Mouse (Mus musculus): ENCODE results near the gene Fabp7. TPM values are rescaled to one million over a fixed set of nuclear protein-coding genes. Genes with fewer than 3 reads are reported as not detected.
A peak's percentile ranks its signal among the peaks of the same experiment; 100 is the strongest.

The Fabp7 gene
- polyA plus RNA-seq (2015; fragmentation: Nextera tagmentation; extraction: Ambion mirVana): 13.0 and 14.6 TPM in 2 replicates

- 30% methylated on average over 7 of the region's 7 CpGs for WGBS
- Histone ChIP-seq H3K4me2 (peak within 1 kb of the TSS; percentile 28), H3K27me3 (no peaks in the 10 kb centered on the region), H3K36me3 (no peaks in the 10 kb centered on the region), H3K9ac (no peak within 1 kb of the TSS), H3K9me3 (replicated peaks) (no peaks in the 10 kb centered on the region), H3K4me3 (no peak within 1 kb of the TSS; the same call in 1 of the 2 replicates), H3K4me1 (replicated peaks) (no peaks in the 10 kb centered on the region; the same call in 1 of the 2 replicates), H3K27ac (no peak within 1 kb of the TSS)
- ATAC-seq (replicated peaks; ENCODE audit: insufficient number of reproducible peaks, insufficient read depth, low FRiP score, low read depth): no peak
These were observed at the start of gene Fabp7 for GRCm38 (mm10) chr10:57784876-57785150. Fabp7 (plus strand) TSS chr10:57784881.

GRCm38 (mm10) chr10:57740733-57741132 is 43.9 kb upstream of the Fabp7 start:
- no peaks in the 10 kb centered on the region for H3K9me3 ChIP-seq (replicated peaks)

GRCm38 (mm10) chr10:57741351-57741750 is 43.3 kb upstream of the Fabp7 start:
- no peaks in the 10 kb centered on the region for H3K36me3 ChIP-seq
- H3K27ac ChIP-seq: no peak overlapping the region
- ATAC-seq (replicated peaks; ENCODE audit: insufficient number of reproducible peaks, insufficient read depth, low FRiP score, low read depth): no peak
- no peak overlapping the region for H3K9ac ChIP-seq
- H3K4me2 ChIP-seq: no peak overlapping the region
- 0 out of 2 replicates have a peak, but pooled peaks cover under 1% of the 10 kb centered on the region for H3K4me1 ChIP-seq (replicated peaks)
- H3K9me3 ChIP-seq (replicated peaks): no peaks in the 10 kb centered on the region
- H3K4me3 ChIP-seq: no peak overlapping the region
- H3K27me3 ChIP-seq: no peaks in the 10 kb centered on the region
- 50% methylated on average over 2 of the region's 2 CpGs for WGBS

More at GRCm38 (mm10) chr10:57740733-57741132, 43.9 kb upstream of the Fabp7 start:
- Histone ChIP-seq H3K27me3 (no peaks in the 10 kb centered on the region), H3K36me3 (no peaks in the 10 kb centered on the region), H3K4me3 (no peak overlapping the region), H3K9ac (no peak overlapping the region), H3K27ac (no peak overlapping the region), H3K4me1 (replicated peaks) (no peaks in the 10 kb centered on the region), H3K4me2 (no peak overlapping the region)
- ATAC-seq (replicated peaks; ENCODE audit: insufficient number of reproducible peaks, insufficient read depth, low FRiP score, low read depth): no peak
- WGBS: 75% methylated on average over 4 of the region's 4 CpGs

GRCm38 (mm10) chr10:57743045-57743444 is 41.6 kb upstream of the Fabp7 start:
- H3K27me3 ChIP-seq: no peaks in the 10 kb centered on the region
- no peaks in the 10 kb centered on the region for H3K36me3 ChIP-seq
- no peaks in the 10 kb centered on the region for H3K9me3 ChIP-seq (replicated peaks)
- H3K4me1 ChIP-seq (replicated peaks): 0 out of 2 replicates have a peak, but pooled peaks cover 2% of the 10 kb centered on the region
- no peak overlapping the region for H3K9ac ChIP-seq
- H3K4me3 ChIP-seq: no peak overlapping the region
- no peak overlapping the region for H3K4me2 ChIP-seq
- WGBS: 68% methylated on average over 7 of the region's 7 CpGs
- H3K27ac ChIP-seq: no peak overlapping the region
- ATAC-seq (replicated peaks; ENCODE audit: insufficient number of reproducible peaks, insufficient read depth, low FRiP score, low read depth): no peak

- no peak for ATAC-seq (replicated peaks; ENCODE audit: insufficient number of reproducible peaks, insufficient read depth, low FRiP score, low read depth)
- H3K36me3 ChIP-seq: no peaks in the 10 kb centered on the region
These were observed 41.1 kb upstream of the Fabp7 start for GRCm38 (mm10) chr10:57743606-57744016.

GRCm38 (mm10) chr10:57744128-57744765 is 40.4 kb upstream of the Fabp7 start:
- ATAC-seq (replicated peaks; ENCODE audit: insufficient number of reproducible peaks, insufficient read depth, low FRiP score, low read depth): no peak
- 36% methylated on average over 2 of the region's 2 CpGs for WGBS
- H3K27ac ChIP-seq: no peak overlapping the region

More at GRCm38 (mm10) chr10:57743606-57744016, 41.1 kb upstream of the Fabp7 start:
- H3K27ac ChIP-seq: no peak overlapping the region
- H3K4me3 ChIP-seq: peak overlapping the region; percentile 46
- H3K4me2 ChIP-seq: peak overlapping the region; percentile 61
- H3K9ac ChIP-seq: no peak overlapping the region
- WGBS: 5% methylated on average over 6 of the region's 6 CpGs
- no peaks in the 10 kb centered on the region for H3K27me3 ChIP-seq
- H3K9me3 ChIP-seq (replicated peaks): no peaks in the 10 kb centered on the region
- 0 out of 2 replicates have a peak, but pooled peaks cover 2% of the 10 kb centered on the region for H3K4me1 ChIP-seq (replicated peaks)

GRCm38 (mm10) chr10:57745452-57745851 is 39.2 kb upstream of the Fabp7 start:
- Histone ChIP-seq H3K27me3 (no peaks in the 10 kb centered on the region), H3K4me1 (replicated peaks) (0 out of 2 replicates have a peak, but pooled peaks cover 2% of the 10 kb centered on the region), H3K36me3 (no peaks in the 10 kb centered on the region), H3K9me3 (replicated peaks) (no peaks in the 10 kb centered on the region), H3K9ac (no peak overlapping the region), H3K27ac (no peak overlapping the region), H3K4me2 (no peak overlapping the region), H3K4me3 (no peak overlapping the region)
- ATAC-seq (replicated peaks; ENCODE audit: insufficient number of reproducible peaks, insufficient read depth, low FRiP score, low read depth): no peak

More at GRCm38 (mm10) chr10:57744128-57744765, 40.4 kb upstream of the Fabp7 start:
- Histone ChIP-seq H3K9me3 (replicated peaks) (no peaks in the 10 kb centered on the region), H3K4me3 (no peak overlapping the region), H3K4me2 (no peak overlapping the region), H3K27me3 (no peaks in the 10 kb centered on the region), H3K36me3 (no peaks in the 10 kb centered on the region), H3K4me1 (replicated peaks) (0 out of 2 replicates have a peak, but pooled peaks cover 2% of the 10 kb centered on the region), H3K9ac (no peak overlapping the region)

- Histone ChIP-seq H3K4me1 (replicated peaks) (0 out of 2 replicates have a peak, but pooled peaks cover 2% of the 10 kb centered on the region), H3K4me3 (no peak overlapping the region), H3K36me3 (no peaks in the 10 kb centered on the region), H3K9ac (no peak overlapping the region), H3K4me2 (no peak overlapping the region), H3K27ac (no peak overlapping the region), H3K27me3 (no peaks in the 10 kb centered on the region), H3K9me3 (replicated peaks) (no peaks in the 10 kb centered on the region)
- ATAC-seq (replicated peaks; ENCODE audit: insufficient number of reproducible peaks, insufficient read depth, low FRiP score, low read depth): no peak
These were observed 37.6 kb upstream of the Fabp7 start for GRCm38 (mm10) chr10:57747127-57747526.

- WGBS: 69% methylated on average over 1 of the region's 1 CpGs
- no peaks in the 10 kb centered on the region for H3K4me1 ChIP-seq (replicated peaks)
- H3K4me2 ChIP-seq: no peak overlapping the region
- no peak overlapping the region for H3K4me3 ChIP-seq
- ATAC-seq (replicated peaks; ENCODE audit: insufficient number of reproducible peaks, insufficient read depth, low FRiP score, low read depth): no peak
- H3K9ac ChIP-seq: no peak overlapping the region
- H3K9me3 ChIP-seq (replicated peaks): no peaks in the 10 kb centered on the region
- no peaks in the 10 kb centered on the region for H3K36me3 ChIP-seq
- no peak overlapping the region for H3K27ac ChIP-seq
- no peaks in the 10 kb centered on the region for H3K27me3 ChIP-seq
These were observed 31.3 kb upstream of the Fabp7 start for GRCm38 (mm10) chr10:57753343-57753742.

GRCm38 (mm10) chr10:57755201-57755736 is 29.4 kb upstream of the Fabp7 start:
- H3K9me3 ChIP-seq (replicated peaks): no peaks in the 10 kb centered on the region
- no peak overlapping the region for H3K27ac ChIP-seq
- H3K27me3 ChIP-seq: no peaks in the 10 kb centered on the region
- H3K36me3 ChIP-seq: no peaks in the 10 kb centered on the region
- H3K4me1 ChIP-seq (replicated peaks): no peaks in the 10 kb centered on the region
- ATAC-seq (replicated peaks; ENCODE audit: insufficient number of reproducible peaks, insufficient read depth, low FRiP score, low read depth): no peak
- no peak overlapping the region for H3K9ac ChIP-seq
- H3K4me2 ChIP-seq: no peak overlapping the region
- H3K4me3 ChIP-seq: no peak overlapping the region
- 84% methylated on average over 2 of the region's 2 CpGs for WGBS

GRCm38 (mm10) chr10:57758999-57759398 is 25.7 kb upstream of the Fabp7 start:
- H3K4me3 ChIP-seq: no peak overlapping the region
- WGBS: 80% methylated on average over 2 of the region's 2 CpGs
- ATAC-seq (replicated peaks; ENCODE audit: insufficient number of reproducible peaks, insufficient read depth, low FRiP score, low read depth): no peak

GRCm38 (mm10) chr10:57760694-57761093 is 24.0 kb upstream of the Fabp7 start:
- no peak overlapping the region for H3K27ac ChIP-seq
- no peak overlapping the region for H3K4me3 ChIP-seq
- H3K9ac ChIP-seq: no peak overlapping the region
- H3K27me3 ChIP-seq: no peaks in the 10 kb centered on the region
- no peaks in the 10 kb centered on the region for H3K9me3 ChIP-seq (replicated peaks)
- no peak for ATAC-seq (replicated peaks; ENCODE audit: insufficient number of reproducible peaks, insufficient read depth, low FRiP score, low read depth)
- H3K36me3 ChIP-seq: no peaks in the 10 kb centered on the region
- WGBS: 57% methylated on average over 3 of the region's 3 CpGs
- no peak overlapping the region for H3K4me2 ChIP-seq
- H3K4me1 ChIP-seq (replicated peaks): no peaks in the 10 kb centered on the region

More at GRCm38 (mm10) chr10:57758999-57759398, 25.7 kb upstream of the Fabp7 start:
- H3K36me3 ChIP-seq: no peaks in the 10 kb centered on the region
- no peaks in the 10 kb centered on the region for H3K4me1 ChIP-seq (replicated peaks)
- H3K27me3 ChIP-seq: no peaks in the 10 kb centered on the region
- no peak overlapping the region for H3K9ac ChIP-seq
- no peak overlapping the region for H3K4me2 ChIP-seq
- no peaks in the 10 kb centered on the region for H3K9me3 ChIP-seq (replicated peaks)
- no peak overlapping the region for H3K27ac ChIP-seq
